Mouse (Mus musculus) lung, adult 18-20 months (tissue): ENCODE measurements around the gene Agbl4.
A peak's percentile ranks its signal among the peaks of the same experiment; 100 is the strongest.

Experiments used
- DNase-seq, 2 experiments: peaks; one replicate each; pipeline ENCODE4 v3.0.0; 2022; ENCODE audit warnings: mixed read lengths in 2 of 2

Agbl4 gene

DNA sequence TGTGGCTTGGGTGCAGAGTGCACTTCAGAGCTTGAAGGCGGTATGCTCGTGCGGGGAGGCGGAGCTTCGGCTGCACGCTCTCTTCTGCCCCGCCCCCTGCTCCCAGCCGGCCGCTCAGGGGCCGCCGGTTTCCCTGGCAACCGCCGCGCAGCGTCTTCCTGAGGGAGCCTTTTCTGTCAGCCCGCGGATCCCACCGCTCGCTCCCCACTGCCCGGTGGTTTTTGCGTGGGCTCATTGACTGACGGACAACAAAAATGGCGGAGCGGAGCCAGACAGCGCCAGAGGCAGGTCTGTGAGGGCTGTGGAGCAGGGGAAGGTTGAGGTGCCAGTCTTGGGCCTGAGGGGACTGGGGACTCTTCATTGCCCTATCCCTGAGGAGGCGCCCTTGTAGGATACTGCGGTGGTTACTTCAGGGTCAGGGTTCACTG lies at the start of gene Agbl4:
TSS of gene Agbl4 (plus strand) at position 44 of the 428 bp plus-strand sequence.
- peak; percentile 11 to 29 for DNase-seq

DNA sequence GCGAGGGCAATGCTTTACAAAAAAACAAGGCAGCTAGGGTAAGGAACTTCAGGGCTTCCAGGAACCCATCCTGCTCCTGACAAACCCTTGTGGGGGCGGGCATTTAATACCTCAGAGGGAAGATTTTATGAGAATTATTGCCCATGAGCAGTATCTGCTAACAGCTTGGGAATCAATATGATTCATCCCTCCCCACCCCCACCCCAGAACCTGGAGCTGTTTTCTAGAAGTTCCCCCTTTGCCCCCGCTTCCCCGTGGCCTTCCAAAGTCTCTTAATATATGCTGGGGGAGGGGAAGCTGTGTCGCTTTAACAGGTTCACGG lies 46.6 kb upstream of the Agbl4 start:
- DNase-seq = no peak

DNA sequence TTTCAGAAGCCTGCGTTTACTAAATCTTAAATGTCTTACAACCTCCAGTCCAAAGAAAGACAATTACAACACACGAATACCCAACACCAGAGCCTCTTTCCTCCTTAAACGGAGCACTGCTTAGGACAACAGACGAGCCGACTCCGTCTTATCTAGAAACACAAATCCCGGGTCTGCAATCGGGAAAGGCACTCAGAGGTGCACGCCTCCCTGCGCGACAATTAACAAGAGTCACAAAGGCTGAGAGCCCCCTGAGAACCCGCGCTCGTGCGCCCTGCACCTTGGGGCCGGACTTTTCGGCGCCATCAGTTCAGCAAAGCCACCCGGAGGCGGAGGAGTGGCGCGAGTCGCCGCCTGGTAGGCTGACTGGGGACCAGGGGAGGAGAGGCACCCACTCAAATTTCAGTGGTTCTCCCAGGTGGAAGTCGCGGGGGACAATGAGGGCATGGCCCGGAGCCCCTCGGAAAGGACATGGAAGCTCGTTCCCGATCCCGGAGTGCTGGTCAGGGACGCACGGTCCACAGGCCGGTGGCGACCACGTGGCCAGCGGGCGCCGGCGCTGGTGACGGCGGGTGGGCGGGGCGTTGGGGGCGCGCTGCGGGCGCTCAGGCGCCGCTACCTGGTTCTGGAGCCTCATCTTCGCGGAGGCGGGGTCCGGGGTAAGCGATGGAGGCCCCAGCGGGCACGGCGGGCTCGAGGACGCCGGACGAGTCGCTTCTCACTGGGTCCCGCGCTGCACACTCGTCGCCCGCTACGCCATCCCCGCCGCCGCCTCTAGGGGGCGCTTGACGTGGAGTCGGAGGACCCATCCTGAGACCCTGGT lies 46.1 kb upstream of the Agbl4 start, which contains the start of gene Elavl4:
TSS of gene Elavl4 (minus strand) at position 732 of the 823 bp plus-strand sequence.
- peak in 1 of 2 experiments; percentile 4 for DNase-seq

DNA sequence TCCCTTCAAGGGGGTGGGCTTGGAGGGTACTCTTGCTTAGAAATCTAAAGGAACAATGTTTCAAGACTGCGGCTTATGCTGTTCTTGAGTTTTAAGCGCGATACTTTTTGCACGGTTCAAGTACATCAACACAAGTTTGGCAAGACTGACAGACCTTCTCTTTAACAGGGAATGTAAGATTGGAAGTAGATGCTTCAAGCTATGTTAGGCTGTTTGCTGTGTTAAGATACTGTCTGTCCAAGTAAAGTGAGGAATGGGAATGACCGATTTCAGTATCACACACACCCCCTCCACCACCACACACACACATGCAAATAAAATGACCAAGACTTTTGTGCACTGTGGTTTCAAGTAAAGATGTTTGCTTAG lies 45.5 kb upstream of the Agbl4 start:
- DNase-seq = no peak

DNA sequence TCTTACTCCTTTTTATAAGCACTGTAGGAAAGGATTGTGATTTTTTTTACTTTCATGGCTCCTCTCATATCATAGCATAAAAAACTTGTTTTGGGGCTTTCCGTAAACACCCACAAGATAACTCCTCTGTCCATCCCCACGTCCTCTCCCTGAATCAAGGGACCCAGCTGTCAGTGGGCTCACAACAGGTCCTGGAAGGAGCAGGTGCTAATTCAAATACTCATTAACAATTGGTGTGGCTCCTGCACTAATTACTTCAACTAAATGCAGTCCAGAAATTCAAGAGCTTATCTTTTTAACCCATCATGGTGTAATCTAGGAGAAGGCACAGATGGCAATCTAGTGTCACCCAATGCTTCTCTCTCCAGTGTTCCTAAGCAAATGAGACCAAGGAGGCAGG lies 36.9 kb upstream of the Agbl4 start:
- no peak for DNase-seq

DNA sequence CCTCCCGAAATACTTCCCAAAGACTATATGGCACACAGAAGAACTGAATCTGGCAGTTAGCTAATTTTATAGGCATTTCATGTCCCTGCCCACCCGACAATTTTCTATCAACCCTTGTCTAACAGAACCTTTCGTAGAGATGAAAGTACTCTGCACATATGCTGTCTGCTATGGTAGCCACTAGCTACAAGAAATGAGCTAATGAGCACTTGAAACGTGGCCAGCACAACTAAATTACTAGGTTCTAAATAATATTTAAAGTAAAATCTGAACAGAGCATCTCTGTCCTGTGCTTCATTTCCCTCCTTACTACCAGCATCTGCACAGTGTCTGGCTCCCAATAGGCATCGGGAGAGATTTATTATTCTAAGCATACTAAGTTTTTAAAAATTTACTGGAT lies 1.2 kb upstream of the Agbl4 start:
- no peak for DNase-seq

DNA sequence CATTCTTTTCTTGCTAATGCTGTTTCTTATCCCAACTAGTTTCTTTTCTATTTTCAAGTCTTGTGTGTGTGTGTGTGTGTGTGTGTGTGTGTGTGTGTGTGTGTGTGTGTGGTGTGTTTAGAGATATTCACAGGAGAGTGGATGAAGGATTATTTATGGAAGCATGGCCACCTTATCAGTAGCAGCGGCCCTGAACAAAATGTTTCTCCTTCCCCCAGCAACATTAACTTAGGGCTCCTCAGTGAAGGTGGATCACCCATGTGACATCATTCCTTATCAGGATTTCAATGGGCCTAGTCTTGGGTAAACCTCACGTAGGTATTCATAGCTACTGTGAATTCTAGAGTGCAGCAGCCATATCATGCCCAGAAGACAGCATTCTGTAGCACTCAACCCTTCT lies 22.8 kb downstream of the Agbl4 start:
- no peak for DNase-seq

DNA sequence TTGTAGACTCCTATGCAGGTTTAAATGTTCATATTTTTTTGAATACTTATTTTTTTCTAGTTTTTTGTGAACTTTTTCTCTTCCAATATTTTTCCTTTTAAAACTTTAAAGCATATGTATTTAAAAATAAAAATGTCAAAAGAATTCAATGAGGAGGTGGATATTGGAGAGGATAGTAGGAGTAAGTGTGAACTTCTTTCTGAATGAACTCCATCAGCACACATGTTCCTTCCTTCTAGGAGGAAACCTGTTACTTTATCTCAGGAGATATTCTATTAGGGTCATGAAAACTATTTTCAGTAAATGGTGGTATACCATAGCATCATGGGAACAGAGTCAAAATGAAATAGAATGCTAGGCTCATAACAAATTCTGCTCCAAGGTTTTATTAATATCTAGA lies 30.2 kb downstream of the Agbl4 start:
- DNase-seq = no peak

DNA sequence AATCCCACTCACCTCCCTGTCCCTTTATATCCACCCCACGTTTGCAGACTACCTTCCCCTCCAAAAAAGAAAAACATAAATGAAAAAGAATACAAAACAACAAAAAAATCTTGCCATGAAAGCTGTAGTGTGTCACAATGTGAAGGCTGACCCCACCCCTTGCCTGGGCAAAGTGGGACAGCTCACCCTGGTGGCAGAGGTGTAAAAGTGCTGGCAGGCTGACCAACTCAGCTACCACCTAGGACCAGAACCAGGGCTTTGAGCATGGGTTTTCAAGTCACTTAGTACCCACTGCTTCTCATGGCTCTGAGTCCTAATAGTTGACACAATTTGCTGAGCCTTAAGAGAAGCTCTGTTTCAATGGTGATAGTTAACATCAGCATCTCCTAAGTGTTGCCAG lies 96.9 kb downstream of the Agbl4 start:
- DNase-seq = peak in 1 of 2 experiments; percentile 0

DNA sequence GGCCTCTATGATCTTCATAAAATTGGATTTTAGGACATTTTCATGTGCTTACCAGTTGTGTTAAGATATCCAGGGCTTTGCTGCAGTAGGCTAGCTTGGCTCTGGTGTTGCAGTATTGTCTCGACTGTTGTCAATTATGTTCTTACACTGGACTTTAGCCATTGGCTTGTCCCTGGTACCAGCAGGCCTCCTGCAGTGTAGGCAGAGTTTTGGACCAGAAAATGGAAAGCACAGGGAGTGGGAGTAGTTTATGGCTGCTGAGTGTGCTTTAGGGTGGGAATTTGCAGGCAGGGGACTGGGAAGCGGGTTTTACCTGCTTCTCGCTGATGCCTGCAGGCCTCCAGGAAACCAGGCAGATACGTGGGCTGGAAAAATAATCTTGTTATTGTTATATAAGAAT lies 132.3 kb downstream of the Agbl4 start:
- no peak for DNase-seq

DNA sequence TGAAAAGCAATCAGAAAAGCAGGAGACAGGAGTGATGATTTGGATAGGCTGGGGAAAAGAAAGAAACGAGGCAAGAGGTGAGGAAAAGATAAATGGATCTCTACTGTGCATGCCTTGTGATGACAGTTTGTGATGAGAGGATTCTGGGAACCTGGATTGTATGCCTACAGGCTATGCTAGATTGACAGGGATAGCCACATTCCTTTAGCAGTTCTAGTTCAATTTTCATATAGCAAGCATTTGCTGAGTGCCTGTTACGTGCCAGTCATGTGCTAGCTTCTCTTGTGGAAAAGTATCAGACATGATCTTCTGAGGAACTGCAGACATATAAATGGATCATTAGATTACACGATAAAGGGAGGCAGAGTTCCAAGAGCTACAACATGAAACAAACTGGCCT lies 151.8 kb downstream of the Agbl4 start:
- no peak for DNase-seq

DNA sequence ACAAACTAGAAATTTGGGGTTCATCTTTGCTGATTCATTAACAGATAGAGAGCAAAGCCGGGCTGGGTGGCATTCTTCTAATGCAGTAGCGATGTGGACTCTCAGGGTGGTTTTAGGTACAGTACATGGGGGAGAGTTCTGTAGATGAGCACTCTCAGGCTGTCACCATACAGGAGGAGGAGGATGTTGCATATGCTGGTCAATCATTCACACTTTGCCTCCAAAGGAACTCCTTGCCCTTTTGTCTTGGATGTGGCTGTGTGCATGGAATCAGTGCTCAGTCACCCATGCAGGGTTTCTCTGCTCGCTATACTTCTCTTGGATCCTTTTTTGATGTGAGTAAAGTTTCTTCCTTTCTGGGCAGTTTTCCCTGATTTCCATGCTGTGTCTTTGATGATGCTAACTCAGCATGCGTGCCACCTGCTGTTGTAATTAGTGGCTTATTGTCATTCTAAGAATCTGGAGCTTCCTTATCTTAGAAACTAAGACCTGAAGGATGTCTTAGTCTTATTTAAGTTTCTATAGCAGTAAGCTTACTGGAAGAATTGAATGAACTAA lies 200.3 kb downstream of the Agbl4 start:
- no peak for DNase-seq

DNA sequence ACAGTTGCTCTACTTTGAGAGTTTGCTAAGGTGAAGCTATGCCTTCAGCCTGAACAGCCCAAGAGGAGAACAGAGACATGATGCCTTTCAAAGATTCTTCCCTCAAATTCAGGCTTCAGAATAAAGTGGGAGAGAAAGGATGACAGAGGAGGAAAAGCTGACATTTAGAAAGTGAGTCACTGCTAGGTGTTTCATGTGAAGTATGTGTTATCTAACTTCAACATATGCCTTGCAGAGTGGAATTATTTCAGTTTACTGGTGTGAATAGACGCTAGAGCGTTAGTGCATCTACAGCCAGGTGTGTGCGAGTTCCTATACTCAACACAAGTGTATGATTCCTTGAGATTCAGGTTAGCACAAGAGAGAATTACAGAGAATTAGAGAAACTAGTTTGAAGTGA lies 244.0 kb downstream of the Agbl4 start:
- DNase-seq = no peak

DNA sequence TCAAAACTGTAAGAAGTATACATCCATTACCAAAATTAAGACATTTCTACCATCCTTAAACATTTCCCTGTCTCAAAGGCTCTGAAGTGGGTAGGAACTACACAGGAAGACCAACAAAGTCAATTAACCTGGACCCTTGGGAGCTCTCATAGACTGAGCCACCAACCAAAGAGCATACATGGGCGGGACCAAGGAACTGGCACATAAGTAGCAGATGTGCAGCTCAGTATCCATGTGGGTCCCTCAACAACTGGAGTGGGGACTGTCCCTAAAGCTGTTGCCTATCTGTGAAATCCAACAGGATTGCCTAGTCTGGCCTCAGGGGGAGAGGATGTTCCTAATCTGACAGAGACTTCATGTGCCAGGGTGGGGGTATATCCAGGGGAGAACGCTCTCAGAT lies 265.5 kb downstream of the Agbl4 start:
- no peak for DNase-seq

DNA sequence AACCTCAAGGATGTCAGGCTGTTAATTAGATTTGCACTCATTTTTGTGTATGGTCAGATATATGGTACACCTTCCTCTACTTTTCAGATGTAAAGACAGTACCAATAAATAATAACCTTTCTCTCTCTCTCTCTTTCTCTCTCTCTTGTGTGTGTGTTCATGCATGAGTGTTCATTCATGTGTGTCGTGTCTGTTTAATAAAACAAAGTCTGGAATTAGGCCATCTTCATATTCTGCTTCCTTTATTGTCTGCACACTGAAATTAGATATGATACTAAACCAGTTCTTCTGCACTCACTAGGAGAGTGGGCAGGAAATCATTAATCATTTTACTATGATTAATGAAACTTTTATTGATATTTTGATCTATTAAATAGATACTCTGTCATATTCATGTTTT lies 276.7 kb downstream of the Agbl4 start:
- no peak for DNase-seq

DNA sequence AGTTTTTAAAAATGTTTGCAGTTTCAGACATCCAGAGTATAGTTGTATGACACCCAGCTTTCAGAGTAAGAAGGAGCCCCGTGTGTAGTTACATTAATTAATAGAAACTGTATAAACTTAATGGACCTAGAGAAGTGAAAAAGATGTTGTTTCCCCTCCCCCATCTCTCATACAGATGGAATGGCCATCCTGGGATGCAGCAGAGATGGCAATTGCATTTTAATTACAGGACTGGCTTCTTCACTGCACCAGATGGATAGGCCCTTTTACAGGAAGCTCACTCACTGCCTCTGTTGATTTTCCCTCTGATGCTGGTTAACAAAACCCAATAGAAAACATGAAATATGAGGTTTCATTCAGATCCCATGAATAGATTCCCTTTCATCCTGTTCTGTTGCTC lies 337.7 kb downstream of the Agbl4 start:
- no peak for DNase-seq

DNA sequence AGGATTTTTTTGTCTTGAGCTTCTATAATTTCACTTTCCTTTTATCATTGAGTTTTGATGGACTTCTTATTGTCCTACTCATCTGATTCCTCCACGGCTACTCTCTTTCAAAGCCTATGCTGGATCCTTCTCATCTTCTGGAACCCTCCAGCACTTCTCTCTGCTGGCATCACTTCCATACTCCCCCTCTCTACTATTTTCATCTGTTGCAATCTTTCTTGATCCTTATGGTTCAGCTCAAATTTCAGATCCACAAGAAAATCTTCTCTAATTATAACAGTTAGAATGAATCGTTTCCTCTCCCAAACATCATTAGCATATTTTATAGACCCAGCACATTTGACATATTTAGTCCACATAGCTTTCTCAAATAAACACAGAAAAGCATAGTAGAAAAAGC lies 360.5 kb downstream of the Agbl4 start:
- DNase-seq = no peak

DNA sequence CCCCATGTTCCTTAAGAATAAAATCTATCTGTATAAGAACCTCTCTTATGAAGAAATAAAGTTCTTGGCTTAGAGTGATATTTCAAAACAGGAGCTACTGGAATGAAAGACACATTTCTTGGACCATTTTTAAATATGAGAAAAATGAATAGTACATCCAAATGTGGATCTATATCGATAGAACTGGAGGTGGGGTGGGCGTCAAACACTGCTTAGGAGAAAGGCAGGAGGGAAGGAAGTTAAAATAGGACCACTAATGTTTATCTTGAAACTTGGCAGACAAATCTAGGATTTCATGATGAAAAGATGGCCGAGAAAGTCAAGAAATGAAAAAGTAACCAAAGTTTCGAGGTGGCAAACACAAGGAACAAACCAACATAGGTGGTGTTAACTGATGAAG lies 391.1 kb downstream of the Agbl4 start:
- DNase-seq = no peak

DNA sequence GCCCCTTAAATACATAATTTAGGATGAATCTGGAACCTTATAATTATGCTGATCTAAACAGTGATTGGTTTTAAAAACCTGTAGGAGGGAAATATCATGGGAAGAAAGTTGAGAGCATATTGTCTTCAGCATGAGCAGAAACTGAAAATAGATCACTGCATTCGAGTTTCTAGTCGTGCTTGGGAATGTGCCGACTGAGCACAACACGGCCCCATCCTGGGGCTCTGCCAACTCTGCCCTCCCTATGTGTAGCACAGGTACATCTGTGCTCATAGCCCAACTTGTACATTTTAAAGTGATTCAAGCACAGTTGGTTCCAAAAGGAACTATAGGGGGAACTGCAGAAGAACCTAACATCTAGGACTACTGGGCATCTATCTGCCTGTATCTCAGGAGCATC lies 402.4 kb downstream of the Agbl4 start:
- no peak for DNase-seq

DNA sequence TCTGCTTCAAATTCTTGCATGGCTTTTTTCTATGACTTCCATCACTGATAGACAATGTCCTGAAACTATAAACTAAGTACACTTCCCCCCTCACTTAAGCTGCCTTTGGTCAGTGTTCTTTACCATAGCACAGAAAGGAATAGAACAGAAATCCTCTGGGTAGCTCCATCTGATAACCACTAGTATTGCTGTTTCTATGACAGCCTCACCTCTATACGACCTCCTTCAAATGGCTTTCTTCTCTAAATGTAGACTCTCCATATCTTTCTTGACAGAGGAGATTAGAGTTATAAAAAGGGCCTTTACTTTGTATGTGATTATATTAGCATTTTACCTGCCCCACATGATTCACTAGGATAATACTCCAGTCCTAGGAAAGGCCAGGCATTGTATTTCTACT lies 413.5 kb downstream of the Agbl4 start:
- no peak for DNase-seq

DNA sequence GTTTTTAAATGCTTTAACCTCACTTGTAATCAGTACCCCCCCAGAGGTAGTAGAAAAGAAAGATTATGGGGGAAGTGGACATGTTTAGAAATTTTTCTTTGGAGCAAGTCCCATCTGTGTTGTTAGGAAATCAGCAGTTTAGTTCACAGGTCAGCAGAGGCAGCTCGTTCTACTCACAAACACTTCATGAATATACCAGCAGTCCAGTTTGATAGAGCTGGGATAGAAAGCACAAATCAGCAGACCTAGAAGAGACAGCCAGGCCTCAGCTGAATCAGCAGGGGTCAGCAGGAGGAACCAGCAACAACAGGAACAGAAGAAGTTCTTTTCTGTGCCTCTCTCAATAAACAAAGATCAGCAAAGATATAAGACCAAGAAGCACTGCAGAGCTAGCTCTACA lies 435.3 kb downstream of the Agbl4 start:
- peak in 1 of 2 experiments; percentile 20 for DNase-seq

DNA sequence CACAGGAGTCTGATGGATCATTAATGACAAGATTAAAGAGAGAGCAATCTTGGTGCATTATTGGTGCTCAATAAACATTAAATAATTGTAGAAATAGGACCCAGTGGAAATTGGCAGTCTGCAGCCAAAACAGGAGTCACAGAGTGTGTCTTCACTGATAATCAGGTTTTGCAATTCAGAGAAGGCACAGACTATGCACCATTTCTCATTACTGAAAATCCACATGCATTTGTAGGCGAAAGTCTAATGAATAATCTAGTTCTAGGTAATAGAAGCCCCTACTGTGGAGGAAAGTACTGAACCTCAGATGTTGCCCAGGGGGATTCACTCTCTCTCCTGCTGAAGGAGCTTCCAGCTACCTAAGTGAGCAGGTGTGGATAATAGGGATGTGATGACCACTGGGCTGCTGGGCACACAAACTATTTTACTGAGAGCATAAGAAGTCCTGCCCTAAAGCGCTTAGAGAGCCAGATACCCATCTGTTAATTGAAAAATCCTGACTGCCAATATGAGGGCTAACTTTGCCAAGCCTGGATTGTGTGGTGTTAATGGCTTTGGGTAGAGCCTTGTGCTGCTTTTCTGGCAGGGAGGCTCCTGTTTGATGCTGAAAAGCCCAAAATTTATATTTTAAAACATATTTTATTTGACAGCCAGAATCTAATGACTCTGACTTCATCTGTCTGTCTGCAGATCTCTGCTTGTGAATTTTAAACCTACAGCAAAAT lies 482.4 kb downstream of the Agbl4 start:
- DNase-seq = no peak

DNA sequence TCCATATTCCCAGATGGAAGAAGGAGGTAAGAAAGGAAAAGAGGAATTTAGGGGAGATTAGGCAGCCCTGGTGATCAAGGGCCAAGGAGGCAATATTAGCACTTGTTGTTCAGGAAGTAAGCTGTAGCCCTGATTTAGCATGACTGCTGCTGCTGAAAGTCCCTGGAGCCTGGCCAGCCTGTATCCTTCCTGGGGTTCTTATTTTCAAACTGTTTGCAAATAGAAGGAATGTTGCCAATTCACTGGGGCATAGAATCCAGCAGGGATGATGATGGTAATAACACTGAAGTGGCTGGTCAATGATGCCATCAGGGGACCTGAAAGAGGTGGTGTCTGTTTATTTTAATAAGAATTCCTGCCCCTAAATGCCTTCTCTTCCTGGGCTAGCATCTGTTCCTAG lies 518.6 kb downstream of the Agbl4 start:
- DNase-seq = no peak

DNA sequence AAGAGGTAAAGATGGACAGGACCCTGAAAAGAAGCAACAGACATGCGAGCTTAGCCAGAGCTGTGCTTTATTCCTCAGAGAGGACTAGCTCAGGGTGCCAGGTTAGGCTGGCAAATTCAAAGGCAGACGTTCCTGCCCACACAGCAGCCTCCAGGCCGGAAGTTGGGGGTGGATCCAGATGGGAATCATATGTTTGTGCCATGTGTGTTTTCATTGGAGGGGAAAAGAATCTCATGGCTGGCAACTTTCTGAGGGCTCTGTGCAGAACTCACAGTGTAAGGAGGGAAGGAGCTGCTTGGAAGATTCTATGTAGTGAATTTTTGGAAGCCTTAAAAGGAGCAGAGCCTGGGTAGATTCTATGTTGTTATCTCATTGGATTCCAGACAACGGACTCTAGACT lies 519.1 kb downstream of the Agbl4 start:
- DNase-seq = no peak
